Mouse (Mus musculus) cortical plate, adult 2 months (tissue): ENCODE results near the gene Ankrd23.

Source experiments
- CTCF ChIP-seq: fragments of 200-500 bp; IDR thresholded peaks from 2 replicates; pipeline ENCODE4 v1.5.1; 2011; ENCODE audit warnings: mild to moderate bottlenecking, control low read depth, low read length; ENCODE audit not compliant: insufficient read depth; ENCODE audit errors: extremely low read depth
- POLR2A ChIP-seq: fragments of 200-500 bp; IDR thresholded peaks from 2 replicates; pipeline ENCODE4 v1.6.1; 2011; ENCODE audit warnings: mild to moderate bottlenecking, low read length, control low read depth; ENCODE audit not compliant: insufficient read depth; ENCODE audit errors: extremely low read depth

DNA sequence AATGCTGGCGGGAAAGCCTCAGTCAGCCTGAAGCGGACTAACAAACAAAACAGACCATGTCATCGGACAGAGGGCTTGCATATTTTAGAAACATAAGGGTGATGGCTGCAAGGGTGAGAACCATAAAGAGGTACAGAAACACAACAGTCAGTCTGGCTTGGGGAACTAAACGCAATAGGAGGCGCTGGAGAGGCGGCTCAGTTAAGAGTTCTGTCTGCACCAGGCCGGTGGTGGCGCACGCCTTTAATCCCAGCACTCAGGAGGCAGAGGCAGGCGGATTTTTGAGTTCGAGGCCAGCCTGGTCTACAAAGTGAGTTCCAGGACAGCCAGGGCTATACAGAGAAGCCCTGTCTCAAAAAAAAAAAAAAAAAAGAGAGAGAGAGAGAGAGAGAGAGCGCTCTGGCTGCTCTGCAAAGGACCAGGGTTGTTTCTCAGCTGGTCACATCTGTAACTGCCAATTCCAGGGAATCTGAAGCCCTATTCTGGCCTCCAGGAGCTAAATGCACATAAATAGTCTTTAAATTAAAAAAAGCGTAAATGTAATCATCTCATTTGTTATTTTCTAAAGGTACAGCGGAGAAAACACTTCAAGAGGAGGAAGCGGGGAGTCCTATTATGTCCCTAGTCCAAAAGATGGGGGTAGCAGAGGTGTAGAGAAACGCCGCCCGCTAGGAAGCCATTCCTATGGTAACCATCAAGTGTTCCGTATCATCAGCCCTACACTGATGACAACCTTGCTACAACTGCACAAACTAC lies 9.3 kb upstream of the Ankrd23 start:
- TF ChIP-seq POLR2A (no peak), CTCF (no peak)
